Mouse (Mus musculus): Measurements from ENCODE around the gene Slc28a1.

GRCm38 (mm10) chr7:81141541-81141940 lies 26.9 kb downstream of the Slc28a1 start:
- no peak for TF ChIP-seq CTCF (IDR thresholded peaks at IDR 0.05; ENCODE audit: insufficient read depth, low read length)
- no peak for TF ChIP-seq POLR2A (IDR thresholded peaks at IDR 0.05; ENCODE audit: borderline replicate concordance, extremely low read depth, low read depth, low read length)
